Mouse (Mus musculus): ENCODE measurements around the gene Atp5h. TPM values are rescaled to one million over a fixed set of nuclear protein-coding genes. Genes with fewer than 3 reads are reported as not detected.

The Atp5h gene
- total RNA-seq, 2 experiments from 2014 or later = 1,980 to 2,006 TPM

- intact Hi-C loops (cut with DNase I) = no loop called here
- no peak for DNase-seq
Measured at GRCm38 (mm10) chr11:115439906-115440595, 20.3 kb upstream of the Atp5h start, which contains the start of gene Trim80. Gene Trim80, plus strand, starts transcription at chr11:115440545.

GRCm38 (mm10) chr11:115439326-115439725 is 19.6 kb upstream of the Atp5h start:
- DNase-seq = no peak
- intact Hi-C loops (cut with DNase I) = no loop called here

DNA sequence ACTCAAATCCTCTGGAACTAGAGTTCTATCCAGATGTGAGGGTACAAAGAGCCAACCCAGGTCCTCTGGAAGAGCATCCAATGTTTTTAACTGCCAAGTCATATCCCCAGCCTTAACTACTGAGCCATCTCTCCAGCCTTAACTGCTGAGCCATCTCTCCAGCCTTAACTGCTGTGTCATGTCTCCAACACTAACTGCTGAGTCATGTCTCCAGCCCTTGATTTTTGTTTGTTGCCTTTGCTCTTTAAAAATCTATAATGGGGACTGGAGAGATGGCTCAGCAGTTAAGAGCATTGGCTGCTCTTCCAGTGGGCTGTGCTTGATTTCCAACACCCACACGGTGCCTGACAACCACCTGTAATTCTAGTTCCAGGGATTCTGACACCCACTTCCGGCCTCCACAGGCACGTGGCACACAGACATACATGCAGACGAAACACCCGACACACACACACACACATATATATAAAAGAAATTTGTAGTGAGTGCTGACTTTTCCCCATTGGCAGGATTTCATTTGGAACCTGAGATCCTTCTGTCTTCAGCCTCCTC is 17.9 kb upstream of the Atp5h start:
- intact Hi-C loops (cut with DNase I) = no loop called here
- DNase-seq = no peak

- peak; percentile 56 to 58 for DNase-seq
- intact Hi-C loops (cut with DNase I) = no loop called here
Measured at GRCm38 (mm10) chr11:115435596-115436337, 16.0 kb upstream of the Atp5h start.

DNA sequence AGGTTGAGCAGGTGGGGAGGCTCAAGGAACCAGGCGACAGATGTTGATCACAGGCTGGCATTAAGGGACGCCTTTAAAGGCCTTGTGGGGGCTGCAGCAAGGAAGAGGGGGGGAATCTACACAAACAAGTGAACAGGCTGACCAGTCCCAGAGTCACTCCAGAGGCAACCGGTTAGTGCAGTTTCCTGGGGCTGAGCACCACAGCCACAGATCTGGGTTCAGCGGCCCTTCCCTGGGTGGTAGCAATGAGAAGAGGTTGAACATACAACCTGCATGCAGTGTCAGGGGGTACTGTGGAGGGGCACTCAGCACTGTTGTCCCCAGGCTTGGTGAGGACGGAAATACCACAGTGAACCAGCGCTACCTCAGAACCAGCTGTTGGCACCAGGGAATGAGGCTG is 13.6 kb upstream of the Atp5h start:
- intact Hi-C loops (cut with DNase I) = no loop called here
- DNase-seq = no peak

- intact Hi-C loops (cut with DNase I) = no loop called here
- DNase-seq = no peak
Measured at GRCm38 (mm10) chr11:115432814-115433213, 13.1 kb upstream of the Atp5h start.

GRCm38 (mm10) chr11:115430561-115430960 is 10.8 kb upstream of the Atp5h start:
- DNase-seq = no peak
- intact Hi-C loops (cut with DNase I) = no loop called here

- intact Hi-C loops (cut with DNase I) = loop anchor here (2.0 kb wide), 1 partner anchor 45 kb away; the partner anchor contains the start of gene Armc7
Measured at GRCm38 (mm10) chr11:115429307-115429706, 9.5 kb upstream of the Atp5h start.

GRCm38 (mm10) chr11:115427482-115428331 is 7.9 kb upstream of the Atp5h start:
- peak; percentile 86 to 88 for DNase-seq
- intact Hi-C loops (cut with DNase I) = loop anchor here (2.0 kb wide), 1 partner anchor 47 kb away; the partner anchor contains the start of gene Armc7

More at GRCm38 (mm10) chr11:115429307-115429706, 9.5 kb upstream of the Atp5h start:
- DNase-seq = peak in 1 of 2 experiments; percentile 44

- no peak for DNase-seq
- intact Hi-C loops (cut with DNase I) = no loop called here
Measured at GRCm38 (mm10) chr11:115425671-115426070, 5.9 kb upstream of the Atp5h start.

DNA sequence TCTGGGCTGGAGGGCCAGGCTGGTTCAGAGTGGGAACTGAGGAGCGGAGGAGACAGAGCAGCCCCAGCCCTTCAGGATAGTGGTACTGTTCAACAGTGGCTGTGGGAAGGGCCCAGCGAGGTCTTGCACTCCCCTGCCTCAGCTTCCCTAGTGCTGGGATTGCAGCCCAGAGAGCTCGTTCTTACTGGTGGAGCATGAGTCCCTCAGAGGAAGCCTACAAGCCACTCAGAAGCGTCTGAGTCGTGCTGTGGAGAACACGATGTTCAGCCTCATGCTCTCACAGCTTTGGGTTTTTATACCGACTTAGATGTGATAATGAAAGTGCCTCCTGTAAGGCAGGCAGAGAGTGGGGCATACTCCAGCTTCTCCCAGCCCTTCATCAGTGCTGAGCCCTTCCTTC is 4.9 kb upstream of the Atp5h start:
- intact Hi-C loops (cut with DNase I) = no loop called here
- DNase-seq = no peak

GRCm38 (mm10) chr11:115423091-115423490 is 3.3 kb upstream of the Atp5h start:
- intact Hi-C loops (cut with DNase I) = no loop called here
- no peak for DNase-seq

DNA sequence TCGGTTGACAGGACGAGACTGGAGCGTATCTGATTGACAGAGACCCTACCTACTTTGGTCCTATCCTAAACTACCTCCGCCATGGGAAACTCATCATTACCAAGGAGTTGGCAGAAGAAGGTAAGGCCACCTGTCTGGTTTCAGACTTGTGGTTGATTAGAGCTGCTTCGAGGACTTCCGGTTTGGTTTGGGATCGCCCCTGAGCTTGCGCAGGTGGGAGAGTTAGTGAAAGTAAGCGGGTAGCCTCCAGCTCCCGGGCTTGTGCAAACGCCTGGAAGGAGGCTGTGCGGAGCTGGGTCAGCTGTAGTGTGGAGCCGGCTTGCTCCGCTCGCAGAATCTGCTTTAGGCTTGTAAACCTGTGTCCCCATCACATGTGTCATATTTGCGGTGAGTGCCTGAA is 2.2 kb upstream of the Atp5h start:
- DNase-seq = no peak
- intact Hi-C loops (cut with DNase I) = no loop called here

DNA sequence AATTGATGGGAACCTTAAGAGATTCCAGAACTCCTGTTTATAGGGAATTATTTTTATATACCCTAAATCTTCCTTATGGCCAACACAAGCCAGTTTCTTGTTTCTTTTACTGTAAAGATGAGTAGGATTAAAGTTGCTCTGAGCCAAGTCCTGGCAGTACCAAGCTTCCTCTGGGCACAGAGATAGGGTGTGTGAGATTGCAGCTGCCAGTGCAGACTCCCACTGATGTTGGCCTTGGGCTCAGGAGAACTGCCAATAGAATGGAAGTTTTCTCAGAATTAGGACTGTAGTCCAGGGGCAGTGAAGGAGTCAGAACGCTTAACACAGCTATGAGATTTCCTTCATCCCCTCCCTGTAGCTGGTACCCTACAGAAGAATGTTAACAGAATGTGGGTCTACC is 1.6 kb upstream of the Atp5h start:
- intact Hi-C loops (cut with DNase I) = no loop called here
- no peak for DNase-seq

DNA sequence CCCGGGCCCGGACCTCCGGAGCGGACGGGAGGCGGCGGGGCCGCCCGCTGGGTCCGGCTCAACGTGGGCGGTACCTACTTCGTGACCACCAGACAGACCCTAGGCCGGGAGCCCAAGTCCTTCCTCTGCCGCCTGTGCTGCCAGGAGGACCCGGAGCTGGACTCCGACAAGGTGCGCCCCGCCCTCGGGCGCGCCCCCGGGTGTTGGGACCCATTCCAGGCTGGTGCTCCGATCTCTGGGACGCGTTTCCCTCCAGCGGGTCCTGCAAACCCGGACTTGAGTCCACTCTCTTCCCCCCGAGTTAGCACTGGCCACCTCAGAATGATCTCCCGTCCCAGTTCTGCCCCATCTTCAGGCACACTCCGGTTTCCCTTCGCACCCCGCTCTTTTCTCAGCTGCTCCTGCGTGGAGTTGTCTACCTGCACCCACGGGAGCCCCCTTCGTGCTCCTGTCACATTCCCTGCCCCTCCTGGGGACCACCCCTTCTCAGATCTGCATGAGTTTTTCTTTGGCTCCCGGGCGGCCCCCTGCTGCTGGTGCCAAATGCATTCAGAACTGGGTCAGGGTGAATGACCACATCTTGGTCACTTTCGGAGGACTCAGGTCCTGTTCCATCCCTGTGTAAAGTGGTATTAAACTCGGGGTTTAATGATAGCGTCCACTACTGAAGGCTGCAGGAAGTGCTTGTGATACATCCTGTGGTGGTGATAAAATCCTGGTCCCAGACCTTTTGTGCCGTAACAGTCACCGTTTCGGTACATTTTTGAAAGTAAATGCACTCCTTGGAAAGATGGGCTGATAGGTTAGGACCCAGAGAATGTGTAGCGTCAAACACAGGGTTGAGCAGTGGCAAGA is 801 bp upstream of the Atp5h start:
- intact Hi-C loops (cut with DNase I) = no loop called here
- peak; percentile 78 for DNase-seq

DNA sequence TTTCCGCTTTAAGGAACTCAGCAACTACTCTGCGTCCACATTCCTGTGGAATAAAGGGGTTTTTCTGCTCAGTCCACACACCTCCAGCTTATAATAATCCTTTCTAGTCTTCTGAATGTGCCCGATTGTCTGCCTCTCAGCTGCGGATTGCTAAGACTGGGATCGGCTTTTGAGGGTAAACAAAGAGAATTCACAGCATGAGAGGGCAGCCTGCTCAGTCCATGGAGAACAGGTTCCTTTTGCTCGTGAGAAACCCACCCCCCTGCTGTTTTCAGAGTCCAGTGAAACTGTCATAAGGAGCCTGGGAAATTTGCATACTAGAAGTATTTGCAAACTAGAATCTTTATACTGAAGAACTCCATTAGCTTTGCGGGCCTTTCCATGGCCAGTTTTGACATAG is 10.2 kb downstream of the Atp5h start:
- intact Hi-C loops (cut with DNase I) = no loop called here
- DNase-seq = no peak

- DNase-seq = no peak
- intact Hi-C loops (cut with DNase I) = no loop called here
Measured at GRCm38 (mm10) chr11:115408266-115408920, 11.4 kb downstream of the Atp5h start.

DNA sequence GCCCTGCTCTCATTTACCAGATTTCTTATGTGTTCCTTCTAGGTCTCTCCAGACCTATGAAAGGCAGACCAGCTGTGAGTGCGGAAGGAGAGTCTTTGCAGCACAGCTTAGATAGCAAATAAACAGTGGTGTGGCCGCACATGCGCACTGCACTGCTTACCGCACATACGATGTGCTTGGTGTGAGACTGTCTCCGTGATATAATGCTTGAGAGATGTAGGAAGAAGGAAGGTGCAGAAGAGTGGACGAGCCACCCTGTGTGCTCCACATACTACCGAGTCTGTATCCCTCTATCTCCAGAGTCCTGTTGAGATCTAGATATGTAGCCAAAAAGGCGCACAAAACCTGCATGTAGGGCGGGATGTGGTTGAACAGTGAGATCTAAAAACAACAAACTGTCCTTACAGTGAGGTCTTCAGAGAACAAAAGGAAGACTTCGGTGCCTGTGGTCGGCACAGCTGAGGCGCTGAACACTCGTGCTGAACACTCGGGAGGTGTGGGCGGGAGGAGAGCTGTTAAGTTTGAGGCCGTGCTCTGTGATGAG is 12.8 kb downstream of the Atp5h start:
- DNase-seq = no peak
- intact Hi-C loops (cut with DNase I) = no loop called here

GRCm38 (mm10) chr11:115405723-115406122 is 14.0 kb downstream of the Atp5h start:
- intact Hi-C loops (cut with DNase I) = no loop called here
- DNase-seq = no peak
